Mouse (Mus musculus): ENCODE measurements at regions not wholly inside any gene's neighbourhood (a gene's known extent, or its start where the extent isn't known, plus 50 kb on each side); places are given as distances from the start of the nearest gene placed in this dataset.

DNA sequence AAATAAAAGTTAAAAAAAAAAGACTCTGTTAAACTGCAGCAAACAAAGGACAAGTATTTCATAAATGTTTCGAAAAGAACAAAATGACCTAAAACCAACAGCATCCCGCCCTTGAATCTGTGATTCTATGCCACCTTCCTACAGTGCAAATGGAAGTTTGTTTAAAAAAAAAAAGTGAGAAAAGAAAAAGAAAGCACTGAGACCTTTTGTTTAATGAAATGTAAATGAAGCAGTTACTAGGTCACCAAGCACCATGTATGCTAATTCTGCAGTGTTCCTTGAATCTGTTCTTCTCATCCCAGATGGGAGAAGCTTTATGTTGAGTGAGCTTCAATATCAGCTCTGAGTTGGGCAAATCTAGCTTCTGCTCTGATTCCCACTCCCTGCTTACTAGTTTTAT lies 64.8 kb downstream of the Dnajb9 start:
- DNase-seq (ENCODE audit: low read depth, low spot score): no peak

DNA sequence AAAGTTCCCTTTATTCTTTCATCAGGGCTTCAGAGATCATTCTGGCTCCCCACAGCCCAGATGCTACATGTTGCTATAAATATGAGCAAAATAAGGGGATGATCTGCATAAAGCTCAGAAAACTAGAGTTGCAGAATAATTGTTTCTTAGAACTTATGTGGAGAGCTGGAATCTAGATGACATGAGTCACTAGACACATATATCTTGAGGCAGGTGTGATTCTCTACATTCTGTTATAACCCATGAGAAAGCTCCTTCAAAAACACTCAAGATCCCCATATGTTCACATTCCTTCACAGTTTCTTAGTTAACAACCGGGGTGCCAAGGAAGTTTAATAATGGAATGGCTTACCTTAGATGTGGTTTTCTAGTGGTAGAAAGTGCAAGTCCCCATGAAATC lies 71.1 kb downstream of the Dnajb9 start:
- no peak for DNase-seq (ENCODE audit: low read depth, low spot score)

DNA sequence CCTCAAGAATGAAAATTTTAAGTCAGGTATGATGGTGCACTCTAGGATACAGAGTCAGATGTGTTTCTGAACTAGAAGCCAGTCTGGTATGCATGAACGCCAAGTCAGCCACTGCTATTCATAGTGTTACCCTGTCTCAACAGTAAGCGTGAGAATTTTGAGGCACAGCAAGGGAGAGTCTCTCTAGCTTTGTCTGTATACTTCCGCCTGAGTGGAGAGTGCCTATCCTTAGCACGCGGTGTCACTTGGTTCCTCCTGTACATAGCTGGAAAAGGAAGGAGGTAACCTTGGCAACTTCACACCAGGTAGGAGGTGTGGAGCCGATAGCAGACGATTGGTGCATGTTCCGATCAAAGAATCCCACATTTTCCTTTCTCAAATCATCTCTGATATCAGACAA lies 81.3 kb downstream of the Dnajb9 start:
- DNase-seq (ENCODE audit: low read depth, low spot score): no peak

DNA sequence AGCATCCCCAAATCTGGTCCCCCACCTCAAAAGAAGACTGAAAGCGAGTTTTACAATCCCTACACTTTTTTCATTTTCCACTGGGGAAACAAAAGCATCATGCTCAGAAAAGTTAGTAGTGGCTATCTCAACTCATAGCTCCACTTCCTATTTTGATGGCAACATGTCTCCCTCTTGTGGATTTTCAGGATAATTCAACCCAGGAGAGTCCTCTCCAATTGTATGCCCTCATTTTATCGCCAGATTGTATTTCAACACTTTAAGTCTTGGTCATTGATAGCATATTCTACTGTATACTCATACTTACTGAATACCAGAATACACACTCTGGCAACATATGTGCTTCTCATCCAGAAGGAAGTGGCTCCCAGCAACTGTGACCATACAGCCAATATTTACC lies 105.0 kb downstream of the Dnajb9 start:
- DNase-seq (ENCODE audit: low read depth, low spot score): peak; percentile 40

DNA sequence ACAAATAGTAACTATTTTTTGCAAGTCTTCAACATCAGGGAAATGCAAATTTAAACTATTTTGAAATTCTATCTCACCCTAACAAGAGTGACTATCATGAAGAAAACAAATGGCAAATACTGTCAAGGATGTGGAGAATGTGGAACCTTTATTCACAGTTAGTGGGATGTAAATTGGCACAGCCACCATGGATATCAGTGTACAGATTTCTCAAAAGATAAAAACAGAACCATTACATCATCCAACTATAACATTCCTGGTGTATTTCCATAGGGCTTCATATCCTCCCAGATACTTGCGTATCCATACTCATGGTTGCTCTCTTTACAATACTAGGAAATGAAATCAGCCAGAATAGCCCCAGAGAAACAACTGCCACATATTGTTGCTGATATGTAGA lies 110.9 kb downstream of the Dnajb9 start:
- no peak for DNase-seq (ENCODE audit: low read depth, low spot score)

DNA sequence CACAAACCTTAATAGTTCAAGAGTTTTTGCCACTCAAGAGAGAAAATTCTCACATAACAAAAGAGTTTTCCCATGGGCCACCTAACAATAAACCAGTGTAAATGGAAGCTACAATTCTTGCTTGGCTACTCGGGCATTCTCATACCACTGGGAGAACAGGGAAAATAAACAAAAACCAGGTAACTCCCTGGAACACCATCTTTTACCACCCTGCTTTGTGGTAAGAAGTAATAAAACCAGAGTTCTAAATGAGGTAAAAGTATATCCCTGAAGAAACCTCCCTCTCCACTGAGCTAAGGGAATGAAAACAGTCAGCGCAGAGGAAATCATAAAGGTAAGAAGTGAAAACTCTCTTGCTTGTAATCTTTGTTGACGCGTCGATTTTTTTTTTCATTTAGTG lies 138.4 kb downstream of the Dnajb9 start:
- DNase-seq (ENCODE audit: low read depth, low spot score): no peak

DNA sequence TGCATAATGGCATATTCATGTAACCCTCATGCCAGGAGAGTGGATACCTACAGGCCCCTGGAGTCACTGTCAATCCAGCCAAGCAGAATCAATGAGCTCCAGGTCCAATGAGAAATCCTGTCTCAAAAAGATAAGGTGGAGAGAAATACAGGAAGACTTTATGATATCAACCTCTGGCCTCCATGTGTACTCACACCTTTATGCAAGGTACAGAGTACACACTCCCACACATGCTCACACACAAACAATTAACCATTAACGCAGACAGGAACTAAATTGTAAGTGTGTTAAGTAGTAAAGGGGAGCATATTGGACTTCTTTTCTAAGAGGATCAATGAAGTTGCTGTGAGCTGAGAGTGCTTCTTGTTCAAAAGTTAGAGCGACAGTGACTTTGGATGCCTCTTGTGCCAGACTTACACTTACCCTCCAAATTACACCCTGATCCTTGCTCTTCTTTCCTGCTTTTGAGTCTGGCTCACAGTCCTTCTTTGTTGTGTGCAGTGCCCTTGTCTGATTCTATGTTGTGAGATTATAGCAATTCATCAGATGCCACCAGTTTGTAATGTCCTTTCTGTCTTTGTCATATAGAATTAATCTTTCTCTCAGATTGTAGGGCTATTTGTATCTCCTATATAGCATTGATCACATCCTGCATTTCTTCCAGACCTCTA lies 153.5 kb downstream of the Dnajb9 start:
- no peak for DNase-seq (ENCODE audit: low read depth, low spot score)

DNA sequence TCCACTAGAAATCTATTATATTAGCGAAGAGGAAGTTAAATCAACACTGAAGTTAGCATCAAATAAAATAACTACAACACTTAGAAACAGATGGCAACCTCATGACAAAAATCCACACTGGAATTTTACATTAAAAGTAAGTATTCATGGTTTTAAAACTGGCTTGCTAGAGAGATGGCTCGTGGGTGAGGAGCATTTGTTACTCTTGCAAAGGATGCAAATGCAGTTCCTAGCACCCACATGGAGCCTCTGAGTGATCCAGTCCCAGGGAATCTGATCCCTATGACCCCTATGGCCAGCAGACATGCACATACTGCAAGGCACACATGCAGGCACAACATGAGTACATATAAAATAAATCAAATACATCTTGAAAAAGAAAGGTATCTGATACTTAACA lies 164.3 kb downstream of the Dnajb9 start:
- no peak for DNase-seq (ENCODE audit: low read depth, low spot score)

DNA sequence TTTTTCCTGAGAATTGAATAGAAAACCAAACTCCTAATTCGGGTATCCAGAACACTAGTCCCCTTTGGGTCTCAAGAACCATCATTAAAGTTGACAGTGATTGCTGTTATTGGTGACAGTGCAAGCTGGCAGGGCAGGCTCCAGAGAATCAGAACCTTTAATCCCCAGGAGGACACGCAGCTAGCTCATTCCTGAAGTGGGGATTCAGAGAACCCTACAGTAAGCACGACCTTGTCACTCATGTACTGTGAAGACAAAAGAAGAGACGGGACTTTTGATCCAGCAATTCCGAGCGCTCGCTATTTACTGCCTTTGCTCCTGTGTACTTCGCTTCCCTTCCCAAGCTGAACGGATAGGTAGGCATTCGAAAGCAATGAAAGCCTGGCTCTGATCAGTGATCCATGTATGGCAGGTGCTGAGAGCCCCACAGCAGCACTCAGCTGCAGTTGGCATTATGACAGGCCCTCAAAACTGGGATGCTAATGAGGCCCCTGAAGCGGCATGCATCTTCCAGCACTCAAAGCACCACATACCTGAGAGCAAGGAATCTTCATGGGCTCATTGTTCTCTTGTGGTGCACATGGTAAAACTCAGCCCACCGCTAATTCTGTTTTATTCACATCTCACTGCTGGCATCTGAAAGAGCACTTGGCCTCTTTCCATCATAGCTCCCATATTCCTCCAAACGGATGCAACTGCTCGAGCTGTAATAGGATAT lies 165.6 kb downstream of the Dnajb9 start:
- no peak for DNase-seq (ENCODE audit: low read depth, low spot score)

DNA sequence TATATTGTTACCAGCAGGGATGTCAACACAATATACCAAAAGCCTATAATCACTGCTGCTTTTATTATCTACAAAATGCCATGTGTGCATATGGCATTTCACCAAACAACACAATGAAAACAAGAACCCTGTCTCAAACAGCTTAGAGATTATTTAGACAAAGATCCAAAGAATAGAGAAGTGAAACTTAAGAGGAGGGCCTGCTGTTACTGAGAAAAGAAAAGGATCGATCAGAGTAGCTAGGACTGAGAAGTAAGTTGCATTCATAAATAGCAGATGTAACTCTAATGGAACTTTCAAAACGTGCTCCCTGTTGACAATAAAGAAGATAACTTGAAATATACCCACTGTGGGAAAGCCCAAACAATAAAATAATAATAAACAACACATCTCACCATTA lies 203.3 kb downstream of the Dnajb9 start:
- DNase-seq (ENCODE audit: low read depth, low spot score): peak; percentile 60

DNA sequence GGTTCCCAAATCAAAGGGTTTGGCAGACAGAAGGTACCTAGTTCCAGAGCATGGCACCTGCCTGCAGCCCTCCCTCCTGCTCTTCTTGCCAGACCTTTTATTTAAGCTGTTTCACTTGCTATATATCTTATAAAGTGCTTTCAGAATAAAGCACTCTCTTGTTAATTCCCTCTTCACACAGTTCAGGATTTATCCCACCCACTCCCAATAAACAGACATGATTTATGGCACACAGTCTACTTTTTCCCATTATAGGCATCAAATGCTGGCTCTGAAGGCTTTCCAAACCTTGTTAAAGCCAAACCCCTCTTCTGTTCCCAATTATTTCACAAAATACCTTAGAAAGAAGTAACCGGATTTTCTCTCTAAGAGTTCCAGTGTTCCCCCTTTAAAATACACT lies 226.6 kb downstream of the Dnajb9 start:
- no peak for DNase-seq (ENCODE audit: low read depth, low spot score)

DNA sequence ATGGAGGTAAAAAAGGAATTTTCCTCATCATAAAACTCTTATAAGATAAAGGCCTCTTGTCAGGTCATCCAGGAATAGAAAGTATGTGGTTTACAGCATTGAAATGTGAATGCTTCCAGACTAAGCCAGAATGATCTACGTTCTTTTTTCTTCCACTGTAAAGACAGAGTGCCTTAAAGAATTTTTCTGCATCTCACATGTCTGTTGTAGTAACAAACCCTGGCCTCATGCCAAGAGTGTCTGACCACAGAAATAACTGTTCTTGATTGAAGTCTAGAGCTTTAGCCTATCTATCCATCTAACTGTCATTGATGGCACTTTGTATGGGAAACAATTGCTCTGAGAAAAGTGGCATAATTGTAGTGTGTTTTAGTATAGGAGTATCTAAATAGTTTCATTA lies 246.2 kb downstream of the Dnajb9 start:
- no peak for DNase-seq (ENCODE audit: low read depth, low spot score)

DNA sequence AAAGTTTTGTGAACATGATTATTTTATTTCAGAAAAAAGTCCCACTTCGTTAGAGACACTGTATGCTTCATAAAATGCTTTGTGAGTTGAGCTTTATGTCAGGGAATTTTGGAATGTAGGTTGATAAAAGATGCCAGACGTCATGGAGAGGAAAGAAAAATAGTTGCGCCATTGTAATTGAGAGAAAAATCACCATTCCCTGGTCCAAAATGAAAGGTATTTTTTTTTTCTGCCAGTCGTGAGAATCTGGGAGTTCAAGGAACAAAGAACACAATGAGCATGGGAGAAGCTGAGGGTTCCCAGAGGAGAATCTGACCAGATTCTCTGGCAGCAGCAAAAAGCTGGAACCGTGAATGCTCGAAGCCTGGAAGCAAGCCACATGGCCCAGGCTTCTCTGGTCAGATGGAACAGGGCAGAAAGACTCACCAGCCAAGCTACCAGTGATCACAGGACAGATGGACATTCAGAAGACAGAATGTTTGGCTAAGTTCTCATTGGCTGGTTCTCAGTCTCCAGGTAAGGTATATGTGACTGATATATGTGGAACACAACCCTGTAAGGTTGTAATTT lies 247.5 kb downstream of the Dnajb9 start:
- DNase-seq (ENCODE audit: low read depth, low spot score): no peak

DNA sequence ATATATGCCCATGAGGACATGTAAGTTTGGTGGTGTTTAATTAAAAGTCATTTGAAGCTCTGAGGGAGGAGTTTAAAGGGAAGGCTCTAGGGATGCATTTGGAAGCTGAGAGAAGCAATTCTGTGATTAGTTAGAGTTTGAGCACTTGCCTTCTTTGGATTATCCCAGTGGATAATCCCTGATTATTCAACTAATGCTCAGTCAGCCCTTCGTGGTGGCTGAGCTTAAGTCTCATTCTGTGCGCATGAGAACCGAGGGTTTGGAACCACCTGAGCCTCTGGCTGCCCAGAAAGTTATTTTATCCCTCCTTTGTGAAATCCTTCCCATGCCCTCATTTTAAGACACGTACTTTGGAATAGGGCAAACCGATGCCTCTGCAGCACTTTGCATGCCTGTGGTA lies 285.9 kb downstream of the Dnajb9 start:
- DNase-seq (ENCODE audit: low read depth, low spot score): no peak

DNA sequence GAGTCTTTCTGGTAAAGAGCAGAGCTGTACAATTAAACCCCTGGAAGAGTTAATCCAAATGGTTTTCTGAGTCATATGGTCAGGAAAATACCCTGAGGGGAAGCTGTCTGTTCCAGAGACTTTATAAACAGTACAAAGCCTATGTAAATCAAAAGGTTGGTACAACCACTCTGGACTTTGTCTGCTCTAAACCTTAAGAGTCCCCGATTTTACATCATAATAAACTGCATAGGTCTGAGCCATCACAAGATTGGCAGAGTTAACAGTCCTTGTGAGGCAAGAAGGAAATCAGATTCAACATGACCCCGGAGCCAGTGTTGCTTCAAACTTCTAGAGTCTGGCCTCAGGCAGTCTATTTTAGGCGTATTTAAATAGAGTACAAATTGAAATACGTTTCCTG lies 289.7 kb downstream of the Dnajb9 start:
- no peak for DNase-seq (ENCODE audit: low read depth, low spot score)

DNA sequence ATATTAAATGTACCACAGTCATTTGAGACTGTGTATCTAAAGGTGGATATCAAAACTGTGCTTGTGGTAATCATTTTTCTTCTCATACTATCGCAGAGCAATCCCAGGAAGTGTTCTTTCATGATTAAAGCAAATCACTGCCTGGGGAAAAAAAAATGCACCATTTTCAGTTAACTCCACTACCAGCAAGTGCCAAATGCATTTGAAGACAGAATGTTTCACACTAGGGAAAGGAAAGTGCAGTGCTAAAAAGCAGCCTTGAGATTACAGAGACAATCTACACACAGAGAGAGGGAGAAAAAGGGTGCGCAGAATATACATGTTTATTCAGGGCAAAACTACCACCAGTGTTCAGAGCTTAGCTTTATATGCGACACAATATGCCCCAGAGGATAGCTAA lies 291.0 kb downstream of the Dnajb9 start:
- DNase-seq (ENCODE audit: low read depth, low spot score): no peak

DNA sequence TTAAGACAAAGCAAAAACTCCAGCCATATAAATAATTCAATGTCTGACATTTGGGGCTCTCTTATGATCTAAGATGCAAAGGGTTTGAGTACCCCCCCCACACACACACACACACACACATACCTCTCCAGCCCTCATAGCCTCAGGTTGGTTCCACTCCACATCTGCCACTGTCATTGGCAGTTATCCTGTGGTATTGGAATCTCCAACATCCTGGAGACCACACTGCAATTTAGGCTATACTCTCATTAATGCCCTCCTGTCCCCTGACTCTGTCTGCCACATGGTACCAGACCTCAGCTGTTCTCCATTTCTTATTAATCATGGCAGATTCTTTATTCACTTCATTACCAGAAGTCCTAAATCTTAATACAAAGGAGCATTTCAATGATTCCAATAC lies 293.3 kb downstream of the Dnajb9 start:
- no peak for DNase-seq (ENCODE audit: low read depth, low spot score)

DNA sequence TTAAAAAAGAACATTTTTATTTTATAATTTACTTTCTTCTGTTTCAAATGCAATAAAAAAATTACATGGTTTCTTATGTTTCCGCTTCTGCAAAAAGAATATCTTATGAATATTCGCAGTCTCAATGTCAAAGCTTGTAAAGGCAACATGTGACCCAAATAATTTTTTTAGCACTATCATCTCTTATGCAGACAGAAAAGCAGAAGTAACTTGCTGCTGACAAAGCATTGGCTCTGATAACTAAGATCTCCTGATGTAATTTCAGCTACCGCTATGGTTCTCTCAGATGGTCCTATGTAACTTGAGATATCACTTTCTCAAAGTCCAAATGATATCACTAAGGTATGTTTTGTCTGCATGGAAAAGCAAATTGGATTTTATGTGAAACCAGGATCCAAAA lies 310.9 kb downstream of the Dnajb9 start:
- DNase-seq (ENCODE audit: low read depth, low spot score): no peak

DNA sequence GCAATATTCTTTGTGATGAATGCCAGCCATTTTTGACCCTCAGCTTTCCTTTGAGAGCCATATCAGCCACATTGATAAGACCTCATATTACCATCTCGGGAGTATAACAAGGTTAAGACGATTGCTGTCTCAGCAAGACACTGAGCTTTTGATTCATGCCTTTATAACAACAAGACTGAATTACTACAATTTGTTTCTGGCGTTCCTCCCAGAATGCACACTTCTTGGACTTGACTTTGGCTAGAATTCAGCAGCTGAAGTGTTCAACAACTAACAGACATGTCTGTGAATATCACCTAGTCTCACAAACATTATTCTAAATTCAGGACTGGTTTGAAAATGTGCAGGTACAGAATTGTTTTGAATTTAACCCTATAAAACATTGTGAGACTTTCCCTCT lies 324.5 kb downstream of the Dnajb9 start:
- no peak for DNase-seq (ENCODE audit: low read depth, low spot score)

DNA sequence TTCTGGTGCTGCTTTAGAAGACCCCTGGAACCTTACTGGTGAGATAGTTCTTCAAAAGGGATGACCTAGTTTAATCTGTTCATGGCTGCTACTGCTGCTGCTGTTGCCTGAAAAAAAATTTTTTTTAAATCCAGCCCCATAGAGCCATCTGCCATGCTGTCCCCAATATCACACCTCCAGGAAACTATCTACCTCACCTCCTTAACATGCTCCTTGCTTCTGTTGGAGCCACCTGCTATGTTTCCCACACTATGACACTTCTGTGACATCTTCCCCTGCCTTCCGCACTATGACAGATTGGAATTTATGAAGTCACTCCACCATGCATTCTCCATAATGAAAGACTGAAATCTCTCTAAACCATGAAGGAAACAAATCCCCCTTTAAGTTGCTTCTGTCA lies 349.6 kb downstream of the Dnajb9 start:
- no peak for DNase-seq (ENCODE audit: low read depth, low spot score)

DNA sequence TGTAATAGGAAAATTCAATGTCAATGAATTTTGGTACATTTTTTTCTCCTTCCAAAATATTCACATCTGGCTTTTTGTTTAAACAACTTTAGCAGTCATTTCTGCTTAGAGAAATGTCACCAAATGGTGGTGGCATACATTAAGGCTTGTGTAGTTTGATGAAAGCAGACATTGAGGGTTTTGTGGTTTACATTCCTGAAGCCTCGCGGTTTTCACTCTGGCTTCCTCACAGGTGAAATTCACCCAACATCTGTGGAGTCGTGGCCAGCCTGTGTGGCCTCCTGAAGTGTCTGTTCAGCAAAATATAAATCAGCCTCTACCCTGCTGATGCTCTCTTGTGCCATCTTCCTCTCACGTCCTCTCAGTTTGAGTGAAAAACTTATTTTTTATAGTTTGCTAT lies 353.8 kb downstream of the Dnajb9 start:
- no peak for DNase-seq (ENCODE audit: low read depth, low spot score)

DNA sequence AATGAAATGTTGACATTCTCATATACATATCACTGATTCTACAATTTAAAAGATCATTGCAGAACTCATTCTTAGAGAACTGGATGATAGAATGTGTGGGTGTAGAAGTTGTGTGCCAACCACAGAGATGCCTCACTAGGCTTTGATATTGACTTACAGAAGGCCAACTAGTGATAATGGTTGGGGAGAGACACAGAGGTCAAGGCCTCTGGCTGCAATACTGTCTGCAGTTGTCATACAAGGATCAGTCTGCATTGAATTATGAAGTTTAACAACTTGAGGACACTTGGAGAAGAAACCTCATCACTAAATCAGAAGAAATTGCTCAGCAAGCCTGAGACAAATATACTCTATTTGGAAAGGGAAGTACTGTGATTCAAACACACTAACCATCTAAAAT lies 357.9 kb downstream of the Dnajb9 start:
- DNase-seq (ENCODE audit: low read depth, low spot score): no peak

DNA sequence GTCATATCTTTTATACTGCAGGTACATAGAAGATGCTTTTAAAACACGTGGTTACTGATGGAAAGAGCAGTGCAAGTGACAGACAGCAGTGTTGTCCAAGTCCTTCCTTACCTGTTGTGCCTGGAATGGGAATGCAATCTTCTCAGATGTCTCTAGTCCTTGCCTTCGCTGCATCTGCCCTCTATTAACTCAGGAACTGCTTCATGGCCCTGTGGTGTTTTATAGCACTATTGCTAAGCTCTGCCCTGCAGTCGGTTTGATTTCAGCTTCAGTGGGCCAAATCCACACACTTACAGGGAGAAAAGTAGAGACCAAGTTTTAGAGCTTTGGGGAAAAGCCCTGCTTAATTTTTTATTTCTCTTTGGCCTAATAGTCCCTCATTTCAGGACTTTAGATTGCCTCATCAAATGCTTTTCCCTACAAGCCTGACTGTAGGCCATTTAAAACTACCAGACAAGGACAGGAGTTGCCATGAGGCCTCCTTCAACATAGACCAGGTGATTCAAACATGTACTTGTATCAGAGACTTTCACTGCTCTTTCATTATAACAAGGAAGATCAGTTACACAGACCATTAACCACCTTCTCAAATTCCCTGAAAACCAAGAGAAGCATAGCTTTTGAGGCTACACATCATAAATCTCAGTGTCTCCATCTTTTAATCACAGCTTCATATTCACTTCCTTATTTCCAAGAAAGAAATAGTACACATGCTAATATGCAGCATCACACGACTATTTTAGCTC lies 358.7 kb downstream of the Dnajb9 start:
- DNase-seq (ENCODE audit: low read depth, low spot score): no peak

Data from A20 (cell line).